Mouse (Mus musculus) thymus, postnatal 25 days (tissue): ENCODE measurements around the gene Ap2a1.

ENCODE experiments used
- DNase-seq: peaks from one replicate; pipeline ENCODE4 v3.0.0; 2022

The Ap2a1 gene

GRCm38 (mm10) chr7:44929204-44930151 lies at the start of gene Ap2a1:
Ap2a1 (minus strand) TSS chr7:44929496.
- DNase-seq: peak; percentile 100

- no peak for DNase-seq
Observed at GRCm38 (mm10) chr7:44978300-44978699, 49.0 kb upstream of the Ap2a1 start.

- no peak for DNase-seq
Observed at GRCm38 (mm10) chr7:44975117-44975419, 45.8 kb upstream of the Ap2a1 start.

GRCm38 (mm10) chr7:44974383-44975116 lies 45.3 kb upstream of the Ap2a1 start, which contains the start of gene Cpt1c:
Cpt1c (minus strand) TSS chr7:44974851.
- DNase-seq: no peak

- DNase-seq: no peak
Observed at GRCm38 (mm10) chr7:44973415-44974130, 44.3 kb upstream of the Ap2a1 start.

GRCm38 (mm10) chr7:44971142-44971541 lies 41.8 kb upstream of the Ap2a1 start:
- no peak for DNase-seq

- DNase-seq: peak; percentile 73
Observed at GRCm38 (mm10) chr7:44970231-44970691, 41.0 kb upstream of the Ap2a1 start.

GRCm38 (mm10) chr7:44966638-44967037 lies 37.3 kb upstream of the Ap2a1 start:
- no peak for DNase-seq

GRCm38 (mm10) chr7:44965975-44966374 lies 36.7 kb upstream of the Ap2a1 start:
- DNase-seq: peak; percentile 38

GRCm38 (mm10) chr7:44964990-44965389 lies 35.7 kb upstream of the Ap2a1 start:
- DNase-seq: no peak

- DNase-seq: no peak
Observed at GRCm38 (mm10) chr7:44962831-44963230, 33.5 kb upstream of the Ap2a1 start.

GRCm38 (mm10) chr7:44962337-44962736 lies 33.0 kb upstream of the Ap2a1 start:
- DNase-seq: no peak

- DNase-seq: no peak
Observed at GRCm38 (mm10) chr7:44960512-44960910, 31.2 kb upstream of the Ap2a1 start.

GRCm38 (mm10) chr7:44959874-44960511 lies 30.7 kb upstream of the Ap2a1 start:
- DNase-seq: no peak

GRCm38 (mm10) chr7:44959281-44959680 lies 30.0 kb upstream of the Ap2a1 start:
- DNase-seq: no peak

- DNase-seq: peak; percentile 34
Observed at GRCm38 (mm10) chr7:44958208-44958607, 28.9 kb upstream of the Ap2a1 start.

- DNase-seq: no peak
Observed at GRCm38 (mm10) chr7:44957183-44957835, 28.0 kb upstream of the Ap2a1 start.

GRCm38 (mm10) chr7:44956266-44956665 lies 27.0 kb upstream of the Ap2a1 start:
- DNase-seq: no peak

GRCm38 (mm10) chr7:44955628-44956027 lies 26.3 kb upstream of the Ap2a1 start:
- DNase-seq: no peak

- no peak for DNase-seq
Observed at GRCm38 (mm10) chr7:44954091-44954885, 25.0 kb upstream of the Ap2a1 start.

- no peak for DNase-seq
Observed at GRCm38 (mm10) chr7:44953561-44953960, 24.3 kb upstream of the Ap2a1 start.
